Mouse (Mus musculus) intestine, embryonic 16.5 days (tissue): Measurements from ENCODE around the gene Serpina3j. TPM values are rescaled to one million over a fixed set of nuclear protein-coding genes. Genes with fewer than 3 reads are reported as not detected.

Source experiments
- ATAC-seq: fragments of 200-750 bp; cut with Nextera tagmentation; 2 replicates; pipeline ENCODE4 v1.8.0; 2017; ENCODE audit warnings: moderate TSS enrichment, moderate library complexity
- H3K27ac ChIP-seq: fragments of 300-500 bp; sonication (generic); 2 replicates; pipeline ENCODE4 v1.5.1; 2014; ENCODE audit warnings: mild to moderate bottlenecking, low read length
- H3K27me3 ChIP-seq: fragments of 300-500 bp; sonication (generic); replicated peaks from 2 replicates; pipeline ENCODE4 v1.6.1; 2014; ENCODE audit warnings: low read length, control low read depth, mixed read lengths; ENCODE audit not compliant: control insufficient read depth, insufficient read depth
- H3K36me3 ChIP-seq: fragments of 300-500 bp; sonication (generic); 2 replicates; pipeline ENCODE4 v1.6.1; 2014; ENCODE audit warnings: low read length, control low read depth; ENCODE audit not compliant: control insufficient read depth, insufficient read depth
- H3K4me1 ChIP-seq: fragments of 300-500 bp; sonication (generic); 2 replicates; pipeline ENCODE4 v1.6.1; 2014; ENCODE audit warnings: low read length, control low read depth, mixed read lengths; ENCODE audit not compliant: control insufficient read depth, insufficient read depth
- H3K4me2 ChIP-seq: fragments of 300-500 bp; sonication (generic); 2 replicates; pipeline ENCODE4 v1.6.1; 2014; ENCODE audit warnings: low read depth, low read length, control low read depth
- H3K4me3 ChIP-seq: fragments of 300-500 bp; sonication (generic); 2 replicates; pipeline ENCODE4 v1.5.1; 2014; ENCODE audit warnings: mild to moderate bottlenecking, low read length
- H3K9ac ChIP-seq: fragments of 300-500 bp; sonication (generic); 2 replicates; pipeline ENCODE4 v1.6.1; 2014; ENCODE audit warnings: low read depth, low read length
- H3K9me3 ChIP-seq: fragments of 300-500 bp; sonication (generic); 2 replicates; pipeline ENCODE4 v1.6.1; 2016; ENCODE audit warnings: low read length, control low read depth; ENCODE audit not compliant: control insufficient read depth
- WGBS: fragments of 180-500 bp; shearing (Covaris S2); extraction: QIAGEN DNeasy Blood & Tissue Kit; methylation state at CpG from one replicate; pipeline ENCODE4 v1.1.7; 2014; 5-methylcytosine and 5-hydroxymethylcytosine counted together
- polyA plus RNA-seq: library from polyadenylated mRNA; unstranded; fragments of >200 nt; fragmentation: Nextera tagmentation; extraction: Ambion mirVana; gene quantifications from 2 replicates; pipeline ENCODE4 v1.2.1, GENCODE M21; 2015

Gene Serpina3j
- polyA plus RNA-seq: not detected in 2 replicates

- H3K9me3 ChIP-seq: no peaks in the 10 kb centered on the region
- H3K27me3 ChIP-seq: no peaks in the 10 kb centered on the region
- H3K27ac ChIP-seq: no peak within 1 kb of the TSS
- H3K9ac ChIP-seq: no peak within 1 kb of the TSS
- no peak within 1 kb of the TSS for H3K4me3 ChIP-seq
- ATAC-seq: no peak
- no peaks in the 10 kb centered on the region for H3K4me1 ChIP-seq
- no peaks in the 10 kb centered on the region for H3K36me3 ChIP-seq
- H3K4me2 ChIP-seq: no peak within 1 kb of the TSS
- WGBS: 76% methylated on average over 1 of the region's 1 CpGs
These were observed at the start of gene Serpina3j for GRCm38 (mm10) chr12:104314253-104314652. Gene Serpina3j, plus strand, starts transcription at chr12:104314553.

- no peaks in the 10 kb centered on the region for H3K9me3 ChIP-seq
- H3K4me3 ChIP-seq: no peak overlapping the region
- no peak overlapping the region for H3K9ac ChIP-seq
- no peak overlapping the region for H3K27ac ChIP-seq
- ATAC-seq: no peak
- H3K27me3 ChIP-seq: no peaks in the 10 kb centered on the region
- H3K36me3 ChIP-seq: no peaks in the 10 kb centered on the region
- no peak overlapping the region for H3K4me2 ChIP-seq
- H3K4me1 ChIP-seq: no peaks in the 10 kb centered on the region
- 80% methylated on average over 3 of the region's 3 CpGs for WGBS
These were observed 48.0 kb upstream of the Serpina3j start for GRCm38 (mm10) chr12:104266374-104266773.

GRCm38 (mm10) chr12:104278216-104279055 is 35.9 kb upstream of the Serpina3j start:
- ATAC-seq: no peak
- 80% methylated on average over 18 of the region's 18 CpGs for WGBS
- Histone ChIP-seq H3K27ac (no peak overlapping the region), H3K4me1 (no peaks in the 10 kb centered on the region), H3K27me3 (no peaks in the 10 kb centered on the region), H3K4me3 (no peak overlapping the region), H3K36me3 (no peaks in the 10 kb centered on the region), H3K9ac (no peak overlapping the region), H3K4me2 (no peak overlapping the region), H3K9me3 (no peaks in the 10 kb centered on the region)

- Histone ChIP-seq H3K27me3 (no peaks in the 10 kb centered on the region), H3K4me2 (no peak overlapping the region), H3K4me3 (no peak overlapping the region), H3K9ac (no peak overlapping the region), H3K27ac (no peak overlapping the region), H3K36me3 (no peaks in the 10 kb centered on the region), H3K4me1 (no peaks in the 10 kb centered on the region), H3K9me3 (no peaks in the 10 kb centered on the region)
- no peak for ATAC-seq
- WGBS: 22% methylated on average over 3 of the region's 3 CpGs
These were observed 35.3 kb upstream of the Serpina3j start for GRCm38 (mm10) chr12:104279056-104279435.

- no peak overlapping the region for H3K4me3 ChIP-seq
- H3K9ac ChIP-seq: no peak overlapping the region
- H3K27ac ChIP-seq: no peak overlapping the region
- no peak for ATAC-seq
- H3K4me2 ChIP-seq: no peak overlapping the region
- WGBS: 92% methylated on average over 11 of the region's 11 CpGs
- no peaks in the 10 kb centered on the region for H3K9me3 ChIP-seq
- H3K4me1 ChIP-seq: no peaks in the 10 kb centered on the region
- no peaks in the 10 kb centered on the region for H3K27me3 ChIP-seq
- H3K36me3 ChIP-seq: no peaks in the 10 kb centered on the region
These were observed 31.0 kb upstream of the Serpina3j start for GRCm38 (mm10) chr12:104283380-104283779.

GRCm38 (mm10) chr12:104288336-104288735 is 26.0 kb upstream of the Serpina3j start:
- H3K27ac ChIP-seq: no peak overlapping the region
- no peaks in the 10 kb centered on the region for H3K27me3 ChIP-seq
- no peaks in the 10 kb centered on the region for H3K4me1 ChIP-seq
- ATAC-seq: no peak
- H3K4me2 ChIP-seq: no peak overlapping the region
- no peak overlapping the region for H3K9ac ChIP-seq
- H3K9me3 ChIP-seq: no peaks in the 10 kb centered on the region
- no peak overlapping the region for H3K4me3 ChIP-seq
- no peaks in the 10 kb centered on the region for H3K36me3 ChIP-seq

GRCm38 (mm10) chr12:104289872-104290271 is 24.5 kb upstream of the Serpina3j start:
- Histone ChIP-seq H3K4me3 (no peak overlapping the region), H3K9ac (no peak overlapping the region), H3K36me3 (no peaks in the 10 kb centered on the region), H3K4me1 (no peaks in the 10 kb centered on the region), H3K27ac (no peak overlapping the region), H3K27me3 (no peaks in the 10 kb centered on the region), H3K9me3 (no peaks in the 10 kb centered on the region), H3K4me2 (no peak overlapping the region)
- ATAC-seq: no peak
- 42% methylated on average over 4 of the region's 4 CpGs for WGBS

GRCm38 (mm10) chr12:104293963-104294362 is 20.4 kb upstream of the Serpina3j start:
- WGBS: 90% methylated on average over 2 of the region's 2 CpGs
- no peak for ATAC-seq
- no peaks in the 10 kb centered on the region for H3K27me3 ChIP-seq
- H3K27ac ChIP-seq: no peak overlapping the region
- H3K4me1 ChIP-seq: no peaks in the 10 kb centered on the region
- no peak overlapping the region for H3K4me2 ChIP-seq
- H3K36me3 ChIP-seq: no peaks in the 10 kb centered on the region
- no peak overlapping the region for H3K4me3 ChIP-seq
- no peaks in the 10 kb centered on the region for H3K9me3 ChIP-seq
- H3K9ac ChIP-seq: no peak overlapping the region

GRCm38 (mm10) chr12:104298049-104298448 is 16.3 kb upstream of the Serpina3j start:
- H3K27ac ChIP-seq: no peak overlapping the region
- 87% methylated on average over 2 of the region's 2 CpGs for WGBS
- H3K9ac ChIP-seq: no peak overlapping the region
- H3K36me3 ChIP-seq: no peaks in the 10 kb centered on the region
- no peak overlapping the region for H3K4me2 ChIP-seq
- H3K4me3 ChIP-seq: no peak overlapping the region
- H3K9me3 ChIP-seq: no peaks in the 10 kb centered on the region
- H3K4me1 ChIP-seq: no peaks in the 10 kb centered on the region
- ATAC-seq: no peak
- H3K27me3 ChIP-seq: no peaks in the 10 kb centered on the region

GRCm38 (mm10) chr12:104305991-104306390 is 8.4 kb upstream of the Serpina3j start:
- WGBS: 58% methylated on average over 4 of the region's 4 CpGs
- ATAC-seq: no peak

More at GRCm38 (mm10) chr12:104305991-104306390, 8.4 kb upstream of the Serpina3j start:
- no peak overlapping the region for H3K4me2 ChIP-seq
- H3K36me3 ChIP-seq: no peaks in the 10 kb centered on the region
- H3K9me3 ChIP-seq: no peaks in the 10 kb centered on the region
- H3K27ac ChIP-seq: no peak overlapping the region
- no peaks in the 10 kb centered on the region for H3K27me3 ChIP-seq
- no peak overlapping the region for H3K4me3 ChIP-seq
- H3K9ac ChIP-seq: no peak overlapping the region
- no peaks in the 10 kb centered on the region for H3K4me1 ChIP-seq
